ENCODE assay signal across 21 mouse cellular contexts in the genomic region with DNA sequence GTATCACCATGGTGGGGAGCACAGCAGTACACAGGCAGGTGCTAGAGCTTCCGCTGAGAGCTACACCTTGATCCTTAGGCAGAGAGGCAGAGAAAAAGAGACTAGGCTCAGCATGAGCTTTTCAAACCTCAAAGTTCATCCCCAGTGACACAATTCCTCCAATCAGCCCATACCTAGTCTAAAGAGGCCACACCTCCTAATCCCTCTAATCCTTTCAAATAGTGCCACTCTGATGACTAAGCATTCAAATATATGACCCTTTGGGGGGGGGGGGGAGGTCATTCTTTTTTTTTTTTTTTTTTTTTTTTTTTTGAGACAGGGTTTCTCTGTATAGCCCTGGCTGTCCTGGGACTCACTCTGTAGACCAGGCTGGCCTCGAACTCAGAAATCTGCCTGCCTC. TPM values are rescaled to one million over a fixed set of nuclear protein-coding genes. Genes with fewer than 3 reads are reported as not detected.
A peak's percentile ranks its signal among the peaks of the same experiment; 100 is the strongest.
DNase-seq lines count a peak whose midpoint lies in the region; ATAC-seq and TF ChIP-seq lines count a peak whose summit lies in the region.
"Had no signal": no experiment of that assay in that cellular context is flagged by ENCODE, and none has a peak within 500 bp of the region (broad histone marks: within the 10 kb centered on the region; RNA-seq: fewer than 3 reads in every experiment).

No protein-coding gene starts in this region.

- in situ Hi-C loops in ES-E14 (cut with MboI; ENCODE audit: low sequenced_read_pairs in 2 of 2, unreplicated experiment in 2 of 2): no loop called here

- H3K4me2 ChIP-seq in midbrain, embryonic 11.5 days: no peak overlapping the region
- no peak overlapping the region for H3K4me2 ChIP-seq in intestine, embryonic 15.5 days (replicated peaks)
- H3K4me2 ChIP-seq: embryonic facial prominence, embryonic 12.5 days; forebrain, embryonic 13.5 days; forebrain, embryonic 15.5 days had no signal

- WGBS in midbrain, embryonic 10.5 days: 95% methylated on average over 2 of the region's 2 CpGs
- WGBS in midbrain, embryonic 11.5 days: 86% methylated on average over 2 of the region's 2 CpGs
- WGBS in intestine, embryonic 15.5 days: 90% methylated on average over 2 of the region's 2 CpGs

- no peaks in the 10 kb centered on the region for H3K36me3 ChIP-seq in midbrain, embryonic 10.5 days
- no peaks in the 10 kb centered on the region for H3K36me3 ChIP-seq in midbrain, embryonic 11.5 days (ENCODE audit: control insufficient read depth, insufficient read depth, low read length)
- no peaks in the 10 kb centered on the region for H3K36me3 ChIP-seq in ES-E14 (ENCODE audit: control insufficient read depth, insufficient read depth, low read length, poor library complexity, severe bottlenecking)
- no peaks in the 10 kb centered on the region for H3K36me3 ChIP-seq in intestine, embryonic 15.5 days
- H3K36me3 ChIP-seq: embryonic facial prominence, embryonic 10.5 days; embryonic facial prominence, embryonic 12.5 days; forebrain, embryonic 15.5 days; G1E had no signal

- H3K9me3 ChIP-seq in midbrain, embryonic 10.5 days (replicated peaks): peaks cover 24% of the 10 kb centered on the region
- no peaks in the 10 kb centered on the region; the same call in 1 of the 2 replicates for H3K9me3 ChIP-seq in midbrain, embryonic 11.5 days (ENCODE audit: control insufficient read depth, low read length)
- H3K9me3 ChIP-seq in ES-E14 (ENCODE audit: control insufficient read depth, insufficient read depth, low read depth, low read length): no peaks in the 10 kb centered on the region
- no peaks in the 10 kb centered on the region; the same call in 1 of the 2 replicates for H3K9me3 ChIP-seq in intestine, embryonic 15.5 days

- H3K27ac ChIP-seq in midbrain, embryonic 10.5 days (replicated peaks): no peak overlapping the region
- H3K27ac ChIP-seq in midbrain, embryonic 11.5 days (ENCODE audit: low read depth, low read length): no peak overlapping the region
- no peak overlapping the region for H3K27ac ChIP-seq in ES-E14 (ENCODE audit: insufficient read depth, low read depth, low read length, poor library complexity, severe bottlenecking)
- no peak overlapping the region for H3K27ac ChIP-seq in intestine, embryonic 15.5 days
- H3K27ac ChIP-seq: embryonic facial prominence, embryonic 10.5 days; embryonic facial prominence, embryonic 12.5 days; forebrain, embryonic 13.5 days; forebrain, embryonic 15.5 days had no signal

- ATAC-seq in midbrain, embryonic 11.5 days (ENCODE audit: low FRiP score): no peak
- ATAC-seq in intestine, embryonic 15.5 days: no peak
- ATAC-seq: forebrain, embryonic 13.5 days; forebrain, embryonic 15.5 days; forebrain, postnatal 0 days; Patski had no signal

- DNase-seq in midbrain, embryonic 10.5 days (ENCODE audit: low spot score): peak; percentile 4
- DNase-seq in midbrain, embryonic 11.5 days (ENCODE audit: low spot score, missing footprints): no peak
- DNase-seq in ES-E14 (ENCODE audit: low read depth, low spot score) (no peak), R1 (ENCODE audit: low read depth, low spot score) (peak; percentile 54)
- no peak for DNase-seq in kidney, postnatal 10 days
- DNase-seq: adrenal gland, adult 2 months; adrenal gland, postnatal 10 days; adrenal gland, postnatal 25 days; cerebellum, adult 11 months; cerebellum, adult 18-20 months; cerebellum, adult 8-10 months; cerebellum, postnatal 10 days; cerebellum, postnatal 25 days; forebrain, postnatal 0 days had no signal

- H3K9ac ChIP-seq in midbrain, embryonic 11.5 days (ENCODE audit: low read length): no peak overlapping the region
- H3K9ac ChIP-seq in ES-E14 (ENCODE audit: insufficient read depth, low read depth, low read length, poor library complexity, severe bottlenecking): no peak overlapping the region
- no peak overlapping the region for H3K9ac ChIP-seq in intestine, embryonic 15.5 days
- H3K9ac ChIP-seq: embryonic facial prominence, embryonic 12.5 days; forebrain, embryonic 13.5 days; forebrain, embryonic 15.5 days; forebrain, postnatal 0 days had no signal

- no peaks in the 10 kb centered on the region for H3K4me1 ChIP-seq in midbrain, embryonic 10.5 days
- H3K4me1 ChIP-seq in midbrain, embryonic 11.5 days (ENCODE audit: control insufficient read depth, insufficient read depth, low read length): no peaks in the 10 kb centered on the region
- 0 out of 4 replicates have a peak, but pooled peaks cover 0 to 2% of the 10 kb centered on the region in 2 experiments for H3K4me1 ChIP-seq in ES-E14 (ENCODE audit: control insufficient read depth in 2 of 2, insufficient read depth in 2 of 2, low read length in 2 of 2, poor library complexity in 1 of 2)
- H3K4me1 ChIP-seq in intestine, embryonic 15.5 days (replicated peaks): no peaks in the 10 kb centered on the region
- H3K4me1 ChIP-seq: embryonic facial prominence, embryonic 10.5 days; embryonic facial prominence, embryonic 12.5 days; forebrain, embryonic 13.5 days; forebrain, embryonic 15.5 days had no signal

- no peaks in the 10 kb centered on the region for H3K27me3 ChIP-seq in midbrain, embryonic 10.5 days (ENCODE audit: low read depth, poor library complexity, severe bottlenecking)
- H3K27me3 ChIP-seq in midbrain, embryonic 11.5 days (ENCODE audit: control insufficient read depth, insufficient read depth, low read length): no peaks in the 10 kb centered on the region
- no peaks in the 10 kb centered on the region for H3K27me3 ChIP-seq in intestine, embryonic 15.5 days (replicated peaks)
- H3K27me3 ChIP-seq: embryonic facial prominence, embryonic 12.5 days; forebrain, embryonic 13.5 days; forebrain, embryonic 15.5 days; Patski had no signal

- H3K4me3 ChIP-seq in midbrain, embryonic 10.5 days: no peak overlapping the region
- no peak overlapping the region for H3K4me3 ChIP-seq in midbrain, embryonic 11.5 days (ENCODE audit: low read depth, low read length)
- no peak overlapping the region for H3K4me3 ChIP-seq in ES-E14 (ENCODE audit: insufficient read depth in 1 of 2, low read depth in 1 of 2, low read length in 2 of 2, poor library complexity in 1 of 2, severe bottlenecking in 1 of 2)
- no peak overlapping the region for H3K4me3 ChIP-seq in intestine, embryonic 15.5 days (replicated peaks)
- H3K4me3 ChIP-seq: embryonic facial prominence, embryonic 10.5 days; embryonic facial prominence, embryonic 12.5 days; forebrain, embryonic 13.5 days; forebrain, embryonic 15.5 days had no signal

TF ChIP-seq in ES-E14, 5 proteins besides CTCF, POLR2A, EP300 and RAD21:
- peak; percentile 70 for TF ChIP-seq ZNF384 (IDR thresholded peaks at IDR 0.05; ENCODE audit: low read depth, low read length)
- no peak for TF ChIP-seq HCFC1 (IDR thresholded peaks at IDR 0.05; ENCODE audit: borderline replicate concordance, insufficient read depth, low read length)

RNA-seq across cellular contexts. Expression of a gene that starts 41.2 kb away (rescaled TPM):
- polyA plus RNA-seq in midbrain, embryonic 10.5 days (2016; fragmentation: Nextera tagmentation; extraction: Ambion mirVana): 25.8 and 26.7 TPM in 2 replicates
- polyA plus RNA-seq in midbrain, embryonic 11.5 days (2014; fragmentation: Nextera tagmentation; extraction: Ambion mirVana): 18.6 and 22.9 TPM in 2 replicates
- 41.7 and 48.5 TPM in 2 replicates for total RNA-seq in ES-E14 (2012; rRNA removed)
- polyA plus RNA-seq in intestine, embryonic 15.5 days (2015; fragmentation: Nextera tagmentation; extraction: Ambion mirVana): 25.0 and 30.1 TPM in 2 replicates

Comparison
In these comparisons a context has a peak if more than half of its experiments do, and no peak if none do; other contexts are left out.
1. DNase-seq: peak in midbrain, embryonic 10.5 days (single experiment) and R1 (single experiment); none in midbrain, embryonic 11.5 days (single experiment), ES-E14 (single experiment) and kidney, postnatal 10 days (single experiment).